Mouse (Mus musculus) limb, embryonic 11.5 days (tissue): ENCODE data around the gene Wipf3. TPM values are rescaled to one million over a fixed set of nuclear protein-coding genes. Genes with fewer than 3 reads are reported as not detected.

Experiments
- ATAC-seq: fragments of 200-750 bp; cut with Nextera tagmentation; 2 replicates; pipeline ENCODE4 v1.8.0; 2017; ENCODE audit warnings: low read depth; ENCODE audit not compliant: insufficient number of reproducible peaks, low FRiP score, low TSS enrichment
- DNase-seq: peaks from one replicate; pipeline ENCODE4 v3.0.0-alpha.2; 2015; ENCODE audit warnings: low spot score
- H3K27ac ChIP-seq: fragments of 300-500 bp; sonication (generic); replicated peaks from 2 replicates; pipeline ENCODE4 v1.5.1; 2014; ENCODE audit warnings: low read depth, mild to moderate bottlenecking, low read length
- H3K27me3 ChIP-seq: fragments of 300-500 bp; sonication (generic); 2 replicates; pipeline ENCODE4 v1.6.1; 2014; ENCODE audit warnings: mild to moderate bottlenecking, low read length, mixed read lengths; ENCODE audit not compliant: control insufficient read depth, insufficient read depth
- H3K36me3 ChIP-seq: fragments of 300-500 bp; sonication (generic); 2 replicates; pipeline ENCODE4 v1.6.1; 2014; ENCODE audit warnings: mild to moderate bottlenecking, low read length, moderate library complexity, mixed read lengths; ENCODE audit not compliant: control insufficient read depth, insufficient read depth
- H3K4me1 ChIP-seq: fragments of 300-500 bp; sonication (generic); 2 replicates; pipeline ENCODE4 v1.6.1; 2014; ENCODE audit warnings: low read length, mixed read lengths; ENCODE audit not compliant: control insufficient read depth, insufficient read depth
- H3K4me2 ChIP-seq: fragments of 300-500 bp; sonication (generic); 2 replicates; pipeline ENCODE4 v1.6.1; 2014; ENCODE audit warnings: low read depth, mild to moderate bottlenecking, moderate library complexity; ENCODE audit not compliant: severe bottlenecking
- H3K4me3 ChIP-seq: fragments of 300-500 bp; sonication (generic); 2 replicates; pipeline ENCODE4 v1.5.1; 2014; ENCODE audit warnings: low read depth, low read length
- H3K9ac ChIP-seq: fragments of 300-500 bp; sonication (generic); 2 replicates; pipeline ENCODE4 v1.6.1; 2014; ENCODE audit warnings: mild to moderate bottlenecking, low read length
- H3K9me3 ChIP-seq: fragments of 300-500 bp; sonication (generic); 2 replicates; pipeline ENCODE4 v1.6.1; 2016; ENCODE audit warnings: low read length; ENCODE audit not compliant: control insufficient read depth
- WGBS: fragments of 180-500 bp; shearing (Covaris S2); extraction: QIAGEN DNeasy Blood & Tissue Kit; methylation state at CpG from one replicate; pipeline ENCODE4 v1.1.7; 2014; 5-methylcytosine and 5-hydroxymethylcytosine counted together
- polyA plus RNA-seq: library from polyadenylated mRNA; unstranded; fragments of >200 nt; fragmentation: Nextera tagmentation; extraction: Ambion mirVana; gene quantifications from 2 replicates; pipeline ENCODE4 v1.2.1, GENCODE M21; 2014

The Wipf3 gene
- polyA plus RNA-seq, 1 experiment from 2014 or later = 0.95 TPM

DNA sequence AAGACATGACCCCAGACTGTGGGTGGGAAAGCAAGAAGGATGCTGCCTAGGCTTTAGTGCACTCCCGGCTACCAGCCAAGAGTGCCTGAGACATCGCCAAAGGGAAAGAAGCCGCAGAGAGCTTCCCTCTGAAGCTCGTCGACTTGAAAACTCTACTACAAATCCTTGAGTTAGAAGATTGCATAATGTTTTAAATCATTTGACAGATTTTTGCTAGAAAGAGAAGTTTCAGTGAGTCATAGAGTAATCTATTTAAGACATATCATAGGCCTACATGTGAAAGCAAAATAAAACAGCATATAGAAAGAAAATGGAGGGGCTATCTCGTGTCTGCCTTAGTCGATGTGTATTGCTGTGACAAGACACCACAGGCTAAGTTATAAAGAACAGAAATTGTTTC is 16.5 kb upstream of the Wipf3 start:
- ATAC-seq (no peak), DNase-seq (no peak)
- H3K9me3 ChIP-seq = no peaks in the 10 kb centered on the region
- no peak overlapping the region for H3K27ac ChIP-seq
- 86% methylated on average over 7 of the region's 7 CpGs for WGBS
- no peak overlapping the region for H3K4me3 ChIP-seq
- H3K9ac ChIP-seq = no peak overlapping the region
- no peaks in the 10 kb centered on the region for H3K4me1 ChIP-seq
- H3K36me3 ChIP-seq = no peaks in the 10 kb centered on the region
- H3K27me3 ChIP-seq = no peaks in the 10 kb centered on the region
- no peak overlapping the region for H3K4me2 ChIP-seq

DNA sequence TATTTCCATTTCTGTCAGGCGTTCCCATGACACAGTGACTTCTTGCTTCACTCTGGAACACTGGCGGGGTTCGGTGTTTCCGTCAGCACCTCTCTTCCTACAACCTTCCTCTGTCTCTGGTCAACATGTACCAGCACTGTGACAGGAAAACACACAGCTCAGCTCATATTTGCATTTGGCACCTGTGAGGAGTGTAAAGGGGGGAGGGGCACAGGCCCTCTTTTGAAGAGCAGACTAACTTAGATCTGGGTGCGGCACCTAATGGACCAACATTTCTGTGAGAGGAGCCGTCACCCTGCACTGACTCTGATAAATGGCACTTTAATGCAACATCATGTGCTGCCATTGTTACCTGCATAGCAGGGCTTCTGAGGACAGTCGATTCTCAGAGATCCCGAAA is 4.2 kb upstream of the Wipf3 start:
- Histone ChIP-seq H3K9ac (no peak overlapping the region), H3K9me3 (no peaks in the 10 kb centered on the region), H3K27ac (no peak overlapping the region), H3K4me1 (peaks cover 7% of the 10 kb centered on the region), H3K36me3 (no peaks in the 10 kb centered on the region), H3K4me3 (no peak overlapping the region), H3K4me2 (no peak overlapping the region), H3K27me3 (no peaks in the 10 kb centered on the region)
- ATAC-seq (no peak), DNase-seq (no peak)
- 73% methylated on average over 8 of the region's 8 CpGs for WGBS

DNA sequence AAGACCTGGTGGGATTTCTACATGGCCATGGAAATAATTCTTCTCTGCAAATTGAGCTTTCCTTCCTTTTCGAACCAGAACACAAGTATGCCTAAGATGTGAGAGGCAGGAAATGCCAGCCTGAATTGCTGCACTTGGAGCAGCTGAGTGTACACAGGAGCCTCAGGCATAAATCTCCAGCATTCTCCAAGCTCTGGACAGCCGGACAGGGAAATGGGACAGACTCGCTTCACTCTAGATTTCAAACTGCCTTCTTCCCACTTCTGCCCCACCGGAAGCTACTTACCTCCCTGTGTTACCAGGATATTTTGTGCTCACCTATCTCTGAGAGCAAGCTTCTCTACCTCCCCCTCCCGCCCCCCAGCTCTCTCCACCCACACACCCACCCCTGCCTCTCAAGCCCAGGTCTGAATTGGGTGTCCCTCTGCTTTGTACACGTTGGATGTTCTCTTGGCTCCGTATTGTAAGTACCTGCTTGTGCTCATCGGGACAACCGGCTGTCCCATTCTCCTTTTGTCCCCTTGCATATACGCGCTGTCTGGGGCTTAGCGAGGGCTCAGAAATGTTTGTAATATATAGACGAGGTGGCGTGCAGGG is 455 bp upstream of the Wipf3 start:
- Histone ChIP-seq H3K4me1 (peaks cover 7% of the 10 kb centered on the region), H3K9me3 (no peaks in the 10 kb centered on the region), H3K36me3 (no peaks in the 10 kb centered on the region), H3K9ac (peak overlapping the region; percentile 59), H3K27ac (no peak overlapping the region), H3K27me3 (peaks cover 6% of the 10 kb centered on the region), H3K4me3 (peak overlapping the region; percentile 53), H3K4me2 (peak overlapping the region; percentile 97)
- ATAC-seq (peak; percentile 9; the same call in 1 of the 2 replicates), DNase-seq (peak; percentile 42)
- WGBS = 6% methylated on average over 14 of the region's 14 CpGs

DNA sequence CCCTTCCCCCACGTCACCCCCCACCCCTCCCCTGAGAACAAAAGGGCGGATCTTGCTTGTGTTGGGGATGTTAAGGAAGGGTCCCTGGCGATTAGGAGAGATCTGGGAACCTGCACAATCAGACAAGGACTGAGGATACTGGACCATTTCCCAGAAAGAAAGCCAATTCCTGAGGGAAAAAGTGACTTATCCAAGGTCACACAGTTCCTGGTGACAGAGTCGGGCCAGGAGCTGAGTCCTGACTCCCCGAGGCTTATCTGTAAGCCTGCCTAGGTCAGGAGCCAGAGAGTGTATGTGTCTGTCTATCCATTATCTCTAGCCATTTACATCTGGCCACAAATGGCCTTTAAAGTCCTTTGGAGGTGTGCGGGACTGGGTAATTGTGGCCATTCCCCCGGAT is 818 bp downstream of the Wipf3 start:
- Histone ChIP-seq H3K9ac (peak overlapping the region; percentile 59; the same call in 1 of the 2 replicates), H3K4me3 (peak overlapping the region; percentile 53), H3K9me3 (no peaks in the 10 kb centered on the region), H3K4me1 (peaks cover 7% of the 10 kb centered on the region), H3K27me3 (peaks cover 6% of the 10 kb centered on the region), H3K4me2 (peak overlapping the region; percentile 97), H3K36me3 (no peaks in the 10 kb centered on the region), H3K27ac (no peak overlapping the region)
- WGBS = 31% methylated on average over 7 of the region's 7 CpGs
- DNase-seq = no peak
- no peak for ATAC-seq

DNA sequence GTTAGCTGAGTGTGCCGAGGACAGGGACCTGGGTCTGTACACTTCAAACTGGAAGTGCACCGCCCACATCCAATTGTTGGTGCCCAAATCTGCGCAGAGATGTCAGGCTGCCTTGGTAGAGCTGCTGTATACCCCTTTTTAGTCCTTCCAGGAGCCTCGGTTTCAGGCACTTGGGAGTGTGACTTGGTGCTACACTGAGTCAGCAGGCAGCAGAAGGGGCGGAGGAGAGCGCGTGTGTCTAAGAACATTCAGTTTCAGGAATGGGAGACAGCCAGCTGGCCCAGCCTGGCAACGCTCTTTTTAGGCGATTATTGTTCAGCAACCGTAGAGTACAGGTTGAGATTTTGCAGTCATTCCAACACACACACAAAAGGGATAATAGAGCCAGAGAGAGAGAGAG is 2.4 kb downstream of the Wipf3 start:
- H3K9ac ChIP-seq = no peak overlapping the region
- no peaks in the 10 kb centered on the region for H3K9me3 ChIP-seq
- H3K4me1 ChIP-seq = peaks cover 7% of the 10 kb centered on the region
- no peak overlapping the region for H3K27ac ChIP-seq
- WGBS = 78% methylated on average over 10 of the region's 10 CpGs
- H3K27me3 ChIP-seq = peaks cover 6% of the 10 kb centered on the region
- DNase-seq (no peak), ATAC-seq (no peak)
- no peak overlapping the region for H3K4me3 ChIP-seq
- H3K4me2 ChIP-seq = no peak overlapping the region
- no peaks in the 10 kb centered on the region for H3K36me3 ChIP-seq

DNA sequence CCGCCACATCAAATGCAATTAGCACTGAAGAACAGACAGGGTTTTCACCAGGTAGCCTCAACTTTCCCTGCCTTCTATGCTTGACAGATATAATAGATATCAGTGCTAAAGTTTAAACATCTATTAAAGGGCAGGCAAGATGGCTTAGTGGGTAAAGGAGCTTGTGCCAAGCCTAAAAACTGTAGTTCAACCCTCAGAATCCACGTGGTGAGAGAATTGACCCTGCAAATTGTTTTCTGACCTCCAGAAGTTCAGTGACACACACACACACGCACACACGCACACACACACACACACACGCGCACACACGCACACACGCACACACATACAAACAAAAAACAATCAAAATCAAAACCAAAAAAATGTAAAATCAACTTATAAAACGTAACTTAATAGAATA is 2.8 kb downstream of the Wipf3 start:
- H3K27ac ChIP-seq = no peak overlapping the region
- DNase-seq (no peak), ATAC-seq (no peak)
- no peaks in the 10 kb centered on the region for H3K36me3 ChIP-seq
- no peak overlapping the region for H3K4me3 ChIP-seq
- H3K4me1 ChIP-seq = peaks cover 7% of the 10 kb centered on the region
- H3K9me3 ChIP-seq = no peaks in the 10 kb centered on the region
- no peak overlapping the region for H3K9ac ChIP-seq
- H3K4me2 ChIP-seq = no peak overlapping the region
- peaks cover 6% of the 10 kb centered on the region for H3K27me3 ChIP-seq
- WGBS = 92% methylated on average over 9 of the region's 9 CpGs

DNA sequence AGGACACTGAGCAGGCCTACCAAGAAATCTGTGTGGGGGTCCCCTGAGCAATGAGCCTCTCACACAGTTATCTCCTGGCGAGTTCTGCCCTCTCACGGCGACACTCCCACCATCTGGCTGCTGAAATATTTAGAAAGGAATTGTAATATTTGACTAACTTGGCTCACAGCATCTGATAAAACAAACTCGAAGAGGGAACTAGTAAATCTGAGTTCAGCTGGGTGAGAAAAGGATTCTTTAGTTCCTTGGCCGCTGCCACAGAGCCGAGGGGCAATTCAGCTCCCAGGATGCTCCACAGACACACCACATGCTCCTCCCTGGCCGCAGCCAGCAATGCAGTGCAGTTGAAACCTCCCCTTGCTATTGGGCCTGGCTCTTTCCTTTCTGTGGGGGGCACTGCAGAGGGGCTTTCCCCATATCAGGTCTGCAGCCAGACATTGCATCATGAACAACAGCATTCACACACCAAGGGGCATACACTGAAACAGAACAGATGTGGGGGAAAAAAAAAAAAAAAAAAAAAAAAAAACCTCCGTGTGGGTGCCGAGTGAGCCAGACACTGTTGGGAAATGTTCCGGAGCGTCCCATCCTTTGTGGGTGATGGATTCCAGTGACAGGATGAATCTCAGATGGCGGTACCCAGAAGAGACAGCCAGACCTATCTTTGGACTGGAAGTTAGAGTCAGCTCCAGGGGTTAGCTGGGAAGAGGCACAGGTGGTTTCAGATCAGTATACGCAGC is 3.6 kb downstream of the Wipf3 start:
- no peak overlapping the region for H3K4me2 ChIP-seq
- peaks cover 6% of the 10 kb centered on the region for H3K27me3 ChIP-seq
- DNase-seq (no peak), ATAC-seq (no peak)
- H3K9me3 ChIP-seq = no peaks in the 10 kb centered on the region
- no peak overlapping the region for H3K27ac ChIP-seq
- no peak overlapping the region for H3K9ac ChIP-seq
- H3K36me3 ChIP-seq = no peaks in the 10 kb centered on the region
- H3K4me3 ChIP-seq = no peak overlapping the region
- H3K4me1 ChIP-seq = peaks cover 7% of the 10 kb centered on the region
- 65% methylated on average over 13 of the region's 13 CpGs for WGBS

DNA sequence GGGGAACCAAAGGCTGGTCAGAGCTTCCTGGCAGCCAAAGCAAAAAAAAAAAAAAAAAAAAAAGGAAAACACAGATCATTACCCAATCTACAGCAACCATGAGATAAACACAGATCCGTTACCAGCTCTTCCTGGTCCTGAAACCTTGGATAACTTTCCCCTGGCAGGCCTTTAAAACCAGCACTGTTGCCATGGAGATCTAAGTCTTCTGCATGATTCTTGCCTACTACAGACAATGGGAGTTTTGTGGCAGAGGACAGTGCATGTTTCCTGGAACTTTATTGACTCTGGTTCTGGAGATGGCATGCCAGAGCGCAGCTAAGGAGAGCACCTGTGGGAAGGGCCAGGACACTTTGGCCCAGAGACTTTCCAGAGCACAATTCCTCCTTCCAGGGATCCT is 4.8 kb downstream of the Wipf3 start:
- Histone ChIP-seq H3K9me3 (no peaks in the 10 kb centered on the region), H3K27ac (no peak overlapping the region), H3K4me3 (no peak overlapping the region), H3K36me3 (no peaks in the 10 kb centered on the region), H3K4me2 (no peak overlapping the region), H3K27me3 (peaks cover 6% of the 10 kb centered on the region), H3K4me1 (peaks cover 2% of the 10 kb centered on the region; the same call in 1 of the 2 replicates), H3K9ac (no peak overlapping the region)
- no peak for DNase-seq
- no peak for ATAC-seq
- 78% methylated on average over 2 of the region's 2 CpGs for WGBS
